Comparison of ENCODE assay signal across 8 mouse cellular contexts in the genomic region with DNA sequence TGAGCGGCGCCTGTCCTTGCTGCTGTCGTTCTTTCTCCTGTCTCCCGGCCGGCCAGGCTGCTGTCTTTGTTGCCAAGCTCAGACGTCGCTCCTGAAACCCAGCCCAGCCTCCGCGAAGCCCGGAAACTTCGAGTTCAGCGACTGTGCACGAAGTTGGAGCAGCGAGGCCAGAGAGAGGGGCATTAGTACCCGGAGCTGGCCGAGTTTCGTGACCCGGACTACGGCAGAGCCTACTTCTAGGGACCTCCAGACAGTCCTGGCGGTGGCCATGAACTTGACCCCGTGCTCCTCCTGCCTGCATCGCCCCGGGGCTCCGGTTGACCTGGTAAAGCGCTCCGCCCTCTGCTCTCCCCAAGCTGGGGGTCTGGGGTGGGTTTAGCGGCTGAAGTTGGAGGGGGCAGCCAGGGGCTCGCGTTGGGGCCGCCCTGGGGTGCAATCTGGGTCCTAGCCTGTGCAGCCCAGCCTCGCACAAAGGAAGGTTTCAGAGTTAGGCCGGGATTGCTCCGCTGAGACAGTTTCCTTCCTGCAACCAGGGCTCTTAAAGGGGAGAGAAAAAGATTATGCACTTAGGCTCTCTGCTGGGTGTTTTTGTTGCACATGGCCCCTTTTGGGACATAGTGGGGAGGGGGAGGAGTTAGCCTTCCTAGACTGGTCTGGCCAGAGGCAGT.
DNase-seq lines count a peak whose midpoint lies in the region; ATAC-seq and TF ChIP-seq lines count a peak whose summit lies in the region.

No protein-coding gene starts in this region.

- 2% methylated on average over 33 of the region's 33 CpGs for WGBS in intestine, embryonic 15.5 days
- 2% methylated on average over 33 of the region's 33 CpGs for WGBS in liver, postnatal 0 days (ENCODE audit: insufficient replicate concordance)
- WGBS in neural tube, embryonic 12.5 days, result 2% methylated on average over 33 of the region's 33 CpGs

- H3K4me3 ChIP-seq in intestine, embryonic 15.5 days (replicated peaks), result peak overlapping the region; percentile 46
- H3K4me3 ChIP-seq in liver, postnatal 0 days (ENCODE audit: low read depth, low read length), result peak overlapping the region; percentile 52
- H3K4me3 ChIP-seq in neural tube, embryonic 12.5 days, result peak overlapping the region; percentile 37

- TF ChIP-seq EP300 in liver, postnatal 0 days (IDR thresholded peaks at IDR 0.05; ENCODE audit: low read depth), result no peak

- H3K27me3 ChIP-seq in intestine, embryonic 15.5 days (replicated peaks), result 0 out of 2 replicates have a peak, but pooled peaks cover 3% of the 10 kb centered on the region
- H3K27me3 ChIP-seq in liver, postnatal 0 days (ENCODE audit: insufficient read depth, low read length), result peaks cover 14% of the 10 kb centered on the region; the same call in 1 of the 2 replicates
- peaks cover 75% of the 10 kb centered on the region for H3K27me3 ChIP-seq in neural tube, embryonic 12.5 days (replicated peaks)

- H3K9me3 ChIP-seq in intestine, embryonic 15.5 days, result no peaks in the 10 kb centered on the region
- H3K9me3 ChIP-seq in liver, postnatal 0 days (ENCODE audit: low read length), result no peaks in the 10 kb centered on the region
- H3K9me3 ChIP-seq in neural tube, embryonic 12.5 days, result no peaks in the 10 kb centered on the region

- no peaks in the 10 kb centered on the region for H3K36me3 ChIP-seq in intestine, embryonic 15.5 days
- no peaks in the 10 kb centered on the region for H3K36me3 ChIP-seq in liver, postnatal 0 days (replicated peaks; ENCODE audit: insufficient read depth, low read length)
- no peaks in the 10 kb centered on the region for H3K36me3 ChIP-seq in neural tube, embryonic 12.5 days

- peaks cover 5% of the 10 kb centered on the region; the same call in 1 of the 2 replicates for H3K4me1 ChIP-seq in intestine, embryonic 15.5 days (replicated peaks)
- H3K4me1 ChIP-seq in liver, postnatal 0 days (ENCODE audit: insufficient read depth), result peaks cover 10% of the 10 kb centered on the region
- peaks cover 22% of the 10 kb centered on the region for H3K4me1 ChIP-seq in neural tube, embryonic 12.5 days

- TF ChIP-seq CTCF in liver, postnatal 0 days (IDR thresholded peaks at IDR 0.05; ENCODE audit: low read depth), result no peak

- peak overlapping the region; percentile 76 for H3K9ac ChIP-seq in intestine, embryonic 15.5 days
- H3K9ac ChIP-seq in liver, postnatal 0 days (replicated peaks), result peak overlapping the region; percentile 72
- H3K9ac ChIP-seq in neural tube, embryonic 12.5 days, result peak overlapping the region; percentile 69

- H3K27ac ChIP-seq in intestine, embryonic 15.5 days, result peak overlapping the region; percentile 84
- peak overlapping the region; percentile 40 for H3K27ac ChIP-seq in liver, postnatal 0 days (ENCODE audit: low read depth)
- H3K27ac ChIP-seq in neural tube, embryonic 12.5 days, result peak overlapping the region; percentile 66

- DNase-seq in embryo, embryonic 10 days (ENCODE audit: low spot score), result peak; percentile 47
- no peak for DNase-seq in embryo, embryonic 10.5 days (ENCODE audit: low spot score)
- peak; percentile 63 to 64 for DNase-seq in cerebellum, postnatal 25 days
- DNase-seq in heart, adult 11 months, result peak; percentile 98
- DNase-seq in liver, postnatal 0 days, result peak; percentile 42
- DNase-seq in thymus, postnatal 4 days, result peak; percentile 82

- peak; percentile 72 for ATAC-seq in intestine, embryonic 15.5 days
- peak; percentile 31; the same call in 1 of the 2 replicates for ATAC-seq in liver, postnatal 0 days
- peak; percentile 57; the same call in 1 of the 2 replicates for ATAC-seq in neural tube, embryonic 12.5 days (ENCODE audit: low FRiP score, low read depth)

- H3K4me2 ChIP-seq in intestine, embryonic 15.5 days (replicated peaks), result peak overlapping the region; percentile 85
- H3K4me2 ChIP-seq in liver, postnatal 0 days (ENCODE audit: low read depth, low read length), result peak overlapping the region; percentile 74
- peak overlapping the region; percentile 70 for H3K4me2 ChIP-seq in neural tube, embryonic 12.5 days (replicated peaks)
